Mouse (Mus musculus): ENCODE measurements around the gene Dock7.

GRCm38 (mm10) chr4:98993491-98993890 is 127.2 kb downstream of the Dock7 start:
- TF ChIP-seq CTCF (IDR thresholded peaks at IDR 0.05; ENCODE audit: low read depth): no peak
- TF ChIP-seq EP300 (IDR thresholded peaks at IDR 0.05; ENCODE audit: low read depth): no peak
